Mouse (Mus musculus) testis, adult 2 months (tissue): ENCODE measurements at regions not wholly inside any gene's neighbourhood (a gene's known extent, or its start where the extent isn't known, plus 50 kb on each side); places are given as distances from the start of the nearest gene placed in this dataset.

Experiments
- CTCF ChIP-seq: fragments of 200-500 bp; IDR thresholded peaks from 2 replicates; pipeline ENCODE4 v1.5.1; 2012; ENCODE audit warnings: low read depth, mild to moderate bottlenecking, inconsistent platforms, low read length, moderate library complexity; ENCODE audit not compliant: control insufficient read depth, insufficient read depth, insufficient replicate concordance
- POLR2A ChIP-seq: fragments of 200-500 bp; IDR thresholded peaks from 2 replicates; pipeline ENCODE4 v1.6.1; 2012; ENCODE audit warnings: low read depth, mild to moderate bottlenecking, inconsistent platforms, low read length, moderate library complexity; ENCODE audit not compliant: control insufficient read depth

DNA sequence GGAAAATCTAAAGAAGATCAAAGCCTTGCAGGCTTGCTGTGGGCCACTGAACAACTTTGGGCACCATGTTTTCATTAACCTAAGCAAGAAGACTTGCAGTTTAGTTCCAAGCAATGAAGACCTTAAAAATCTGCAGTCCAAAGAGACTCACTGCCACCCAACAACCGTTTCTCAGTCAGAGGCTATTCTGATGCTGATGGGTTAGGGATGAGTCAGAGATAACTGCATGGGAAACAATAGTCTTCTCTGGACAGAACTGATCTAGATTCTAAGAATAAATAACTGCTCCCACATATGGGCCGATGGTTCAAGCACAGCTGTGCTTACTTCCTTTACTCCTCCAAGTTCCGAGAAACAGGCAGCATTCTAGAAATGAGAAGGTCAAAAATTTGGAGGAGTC lies 485.0 kb upstream of the Tnp1 start:
- TF ChIP-seq CTCF: no peak
- no peak for TF ChIP-seq POLR2A
